Mouse (Mus musculus) right cerebral cortex, postnatal 25 days (tissue): Measurements from ENCODE around the gene E2f2.

ENCODE experiments used
- DNase-seq: peaks from one replicate; pipeline ENCODE4 v3.0.0; 2022

The E2f2 gene

DNA sequence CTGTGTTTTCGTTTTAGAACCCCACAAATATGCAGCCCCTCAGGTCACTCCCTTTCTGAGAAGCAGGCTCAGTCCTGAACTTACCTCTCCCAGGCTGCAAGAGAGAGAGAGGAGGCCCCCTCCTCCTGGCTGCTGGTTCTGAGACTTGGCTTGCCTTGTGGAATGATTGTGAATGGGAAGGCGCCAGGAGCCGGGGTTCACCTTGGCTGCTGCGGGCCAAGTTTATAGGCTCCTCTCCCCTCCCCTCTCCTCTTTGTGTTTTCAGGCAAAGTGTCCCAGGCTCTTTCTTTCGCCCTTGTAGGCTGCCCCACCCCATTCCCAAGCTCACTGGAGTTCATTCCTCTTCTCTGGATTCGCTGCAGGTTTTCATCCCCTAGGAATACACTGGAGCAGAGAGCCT is 34.7 kb downstream of the E2f2 start:
- no peak for DNase-seq

DNA sequence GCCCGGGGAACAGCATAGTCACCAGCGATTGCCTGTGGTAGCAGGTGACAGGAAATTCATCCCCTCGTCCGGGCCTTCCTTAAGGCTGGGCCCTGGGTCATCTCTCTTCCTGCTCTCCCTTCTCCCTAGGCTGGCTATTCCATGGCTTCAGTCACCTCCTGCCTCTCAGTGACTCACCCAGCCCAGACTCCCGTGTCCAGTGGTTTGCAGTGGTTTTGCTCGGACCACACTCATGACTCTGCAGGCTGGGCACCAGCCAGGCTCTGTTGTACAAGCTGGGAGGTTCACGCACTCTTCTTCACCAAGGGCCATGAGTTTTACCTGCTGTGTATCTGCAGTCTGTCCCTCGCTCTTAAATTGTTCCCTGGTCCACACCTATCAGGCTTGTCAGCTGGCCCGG is 38.7 kb downstream of the E2f2 start:
- DNase-seq: no peak

DNA sequence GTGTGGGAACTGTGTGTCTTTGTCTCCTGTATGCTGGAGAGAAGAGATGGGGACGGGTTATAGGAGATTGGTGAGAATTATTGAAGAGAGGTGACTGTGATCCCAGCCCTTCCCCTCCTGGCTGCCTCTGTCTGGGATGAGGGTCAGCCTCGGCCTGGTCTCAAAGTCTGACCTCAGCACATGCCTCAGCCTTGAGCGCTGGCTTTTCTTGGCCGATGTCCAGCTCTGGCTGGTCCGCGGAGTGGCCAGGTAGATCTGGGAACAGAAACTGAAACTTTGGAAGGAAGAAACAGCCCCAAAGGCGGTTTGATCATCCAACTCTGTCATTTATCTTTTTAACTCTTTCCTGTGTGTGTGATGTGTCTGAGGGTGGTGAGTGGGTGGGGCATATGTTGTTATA is 41.4 kb downstream of the E2f2 start:
- no peak for DNase-seq

DNA sequence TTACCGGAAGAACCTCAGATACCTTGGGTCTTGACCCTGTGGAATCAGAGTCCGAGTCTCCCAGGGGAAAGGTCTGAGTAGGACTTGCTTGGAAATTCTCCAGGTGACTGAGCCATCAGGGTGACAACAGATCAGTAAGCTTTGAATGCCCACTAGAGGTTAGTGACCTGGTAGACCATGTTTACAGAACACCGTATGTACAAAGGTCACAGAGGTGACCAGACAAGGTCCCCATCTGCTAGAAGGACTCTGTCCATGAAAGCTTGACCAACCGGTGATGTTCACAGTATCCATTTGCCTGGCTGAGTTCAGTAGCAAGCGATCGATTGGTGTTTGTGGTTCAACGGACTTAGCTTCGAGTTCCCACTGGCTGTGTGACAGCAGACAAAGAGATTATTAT is 42.6 kb downstream of the E2f2 start:
- DNase-seq: no peak

DNA sequence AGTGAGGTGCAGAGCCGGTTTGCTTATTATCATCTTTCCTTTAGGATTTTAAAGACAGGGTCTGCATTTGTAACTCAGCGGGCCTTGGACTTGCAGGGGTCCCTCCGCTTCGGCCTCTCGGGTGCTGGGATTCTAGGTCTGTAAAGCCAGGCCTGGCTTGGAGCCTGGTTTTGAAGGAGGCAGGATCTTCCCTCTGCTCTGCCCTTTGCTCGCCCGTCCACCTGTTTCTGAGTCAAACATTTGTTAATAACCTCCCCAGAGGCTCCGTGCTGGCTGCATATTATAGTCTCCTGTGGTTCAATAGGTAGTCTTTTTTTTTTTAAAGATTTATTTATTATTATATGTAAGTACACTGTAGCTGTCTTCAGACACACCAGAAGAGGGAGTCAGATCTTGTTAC is 43.4 kb downstream of the E2f2 start:
- DNase-seq: no peak

DNA sequence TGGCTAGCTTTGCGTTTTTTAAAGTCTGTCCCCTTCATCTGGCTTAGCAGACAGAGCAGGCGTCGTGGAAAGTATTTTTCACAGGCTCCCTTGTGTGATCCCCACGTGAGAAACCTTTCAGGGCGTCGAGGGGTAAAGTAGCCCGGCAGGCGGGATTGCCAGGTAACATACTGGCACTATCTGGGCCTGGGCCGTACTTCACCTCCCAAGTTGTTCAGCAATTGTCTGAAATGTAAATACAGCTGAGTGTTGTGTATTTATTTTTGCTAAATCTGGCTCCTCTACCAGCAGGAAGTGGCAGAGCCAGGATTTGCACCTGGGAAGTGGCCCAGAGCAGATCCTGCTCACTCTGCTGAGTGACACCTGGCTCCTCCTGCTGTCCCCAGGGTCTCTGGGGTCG is 44.9 kb downstream of the E2f2 start:
- DNase-seq: no peak

DNA sequence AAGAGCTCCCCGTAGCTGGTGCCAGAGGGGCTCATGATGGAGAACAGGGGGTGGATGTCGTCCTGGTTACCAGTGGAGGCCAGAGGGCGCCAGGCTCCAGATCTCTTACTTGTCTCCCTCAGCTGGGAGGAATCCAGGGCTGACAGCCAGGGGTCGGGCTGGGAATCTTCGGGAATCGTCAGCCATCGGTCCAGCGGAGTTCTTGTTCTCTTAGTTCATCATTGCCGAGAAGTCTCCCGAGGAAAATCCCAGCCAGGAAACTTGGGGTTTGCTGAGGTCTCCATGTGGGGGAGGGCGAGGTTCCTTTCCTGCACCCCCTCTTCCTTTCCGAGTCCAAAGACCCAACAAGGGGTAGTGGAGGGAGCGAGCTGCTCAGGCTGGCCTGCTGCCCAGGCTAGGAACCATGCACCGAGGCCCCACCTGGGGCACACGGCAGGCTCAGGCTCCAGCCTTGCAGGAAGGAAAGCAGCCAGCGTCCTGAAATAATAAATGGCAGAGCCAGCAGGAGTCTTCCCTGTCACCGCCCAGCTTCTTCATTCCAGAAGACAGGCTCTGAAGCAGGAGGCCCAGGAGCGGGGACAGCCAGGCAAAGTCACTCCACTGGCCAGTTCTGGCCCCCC is 46.5 kb downstream of the E2f2 start:
- DNase-seq: no peak

DNA sequence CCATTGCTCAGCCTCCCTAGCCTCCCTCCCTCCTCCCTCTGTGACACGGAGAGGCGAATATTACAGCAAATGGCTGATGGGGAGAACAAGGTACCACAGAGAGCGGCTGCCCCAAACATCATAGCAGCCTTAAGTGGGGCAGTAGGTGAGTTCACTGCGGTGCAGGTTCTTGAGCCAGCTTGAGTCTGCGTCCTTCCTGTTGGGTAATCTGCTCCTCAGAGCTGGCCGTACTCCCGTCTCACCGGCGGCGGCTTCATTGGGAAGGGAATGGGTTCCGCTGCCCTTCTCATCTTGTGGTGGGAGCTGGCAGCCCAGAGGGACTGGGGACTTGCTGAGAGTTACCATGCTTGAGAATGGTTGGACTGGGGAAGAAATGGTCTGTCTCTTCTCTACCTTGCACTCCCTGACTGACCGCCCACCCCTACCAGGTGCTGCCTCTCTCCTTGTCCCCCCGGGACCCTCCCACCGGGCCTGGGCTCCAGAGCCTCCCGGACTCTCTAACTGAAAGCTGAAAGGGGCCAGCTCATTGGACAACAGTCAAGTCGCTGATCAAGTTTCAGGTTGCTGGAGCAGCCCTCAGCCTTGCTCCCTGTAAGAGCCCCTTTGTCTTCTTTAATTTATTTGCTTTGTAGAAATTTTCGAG is 48.1 kb downstream of the E2f2 start:
- DNase-seq: no peak

DNA sequence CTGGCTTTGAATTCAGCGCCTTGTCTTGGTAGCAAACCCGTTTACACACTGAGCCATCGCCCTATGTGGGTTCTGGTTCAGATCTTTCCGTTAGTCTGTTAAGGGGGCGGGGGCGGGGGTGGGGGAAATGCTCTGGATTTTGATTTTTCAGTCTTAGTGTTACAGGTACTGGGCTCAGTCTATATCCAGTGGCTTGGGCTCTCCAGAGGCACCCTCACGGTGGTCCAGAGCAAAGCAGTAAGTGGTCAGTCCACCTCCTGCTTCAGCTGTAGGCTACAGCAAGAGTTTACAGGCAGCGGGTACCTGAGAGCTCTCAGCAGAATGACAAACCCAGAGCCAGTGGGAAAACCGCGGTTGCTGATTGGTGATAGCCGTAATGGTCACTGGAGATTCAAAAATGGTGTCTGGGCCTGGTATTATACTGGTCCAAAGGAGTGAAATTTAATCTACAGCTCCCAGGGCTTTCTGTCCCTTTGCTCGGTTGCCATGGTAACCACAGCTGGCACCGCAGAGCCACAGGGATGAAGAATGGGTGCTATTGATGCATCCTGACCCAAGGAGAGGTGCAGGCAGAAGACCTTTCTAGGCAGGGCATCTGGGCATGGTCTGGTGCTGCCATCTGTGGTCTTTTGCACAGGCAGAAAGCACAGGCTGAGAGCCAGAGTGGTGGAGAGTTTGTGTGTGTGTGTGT is 51.5 kb downstream of the E2f2 start:
- DNase-seq: no peak

DNA sequence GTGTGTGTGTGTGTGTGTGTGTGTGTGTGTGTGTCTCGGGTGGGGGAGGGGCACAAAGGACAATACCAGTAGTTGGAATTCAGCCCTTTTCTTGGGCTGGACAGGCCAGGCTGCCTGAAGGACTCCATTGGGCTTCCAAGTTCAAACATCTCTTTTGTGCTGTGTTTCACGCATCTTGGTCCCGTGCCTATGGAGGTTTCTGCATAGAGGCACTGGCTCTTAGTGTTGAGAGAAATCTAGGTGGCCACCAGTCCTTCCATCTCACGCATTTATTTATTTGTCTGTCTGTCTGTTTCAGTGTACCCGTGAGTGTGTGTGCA is 52.0 kb downstream of the E2f2 start:
- DNase-seq: no peak

DNA sequence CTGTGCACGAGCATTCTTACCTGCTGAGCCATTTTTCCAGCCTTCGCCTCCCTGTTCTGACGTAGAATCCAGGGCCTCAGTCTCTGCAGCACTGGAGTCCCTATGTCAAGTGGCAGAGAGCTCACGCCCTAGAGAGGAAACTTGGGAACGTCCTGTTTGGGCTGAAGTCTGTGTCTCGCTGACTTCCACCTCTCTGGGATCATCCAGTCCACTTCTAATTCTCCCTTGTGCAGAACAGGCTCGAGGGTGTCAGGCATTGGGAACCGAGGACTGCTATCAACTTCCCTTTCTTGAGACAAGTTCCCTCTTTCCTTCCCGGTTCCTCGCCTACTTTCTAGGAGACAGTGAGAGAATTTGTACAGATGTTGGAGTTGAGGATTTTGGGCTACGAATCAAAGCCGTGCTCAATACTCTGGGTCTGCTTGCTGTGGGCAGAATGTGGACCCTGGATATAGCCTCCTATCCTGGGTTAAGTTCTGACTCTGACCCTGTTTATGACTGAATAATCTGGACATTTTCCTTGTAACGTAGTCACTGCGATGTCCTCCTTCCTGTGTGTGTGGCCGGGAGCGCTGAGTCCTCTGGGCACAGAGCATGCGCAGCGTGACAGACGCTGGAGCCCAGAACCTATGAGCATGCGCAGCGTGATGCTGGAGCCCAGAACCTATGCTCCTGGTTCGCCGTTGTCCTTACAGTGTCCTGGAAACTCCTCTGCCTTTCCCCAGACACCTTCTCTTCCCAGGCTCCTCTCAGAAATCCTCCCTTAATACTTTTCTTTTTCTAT is 52.7 kb downstream of the E2f2 start:
- DNase-seq: no peak

DNA sequence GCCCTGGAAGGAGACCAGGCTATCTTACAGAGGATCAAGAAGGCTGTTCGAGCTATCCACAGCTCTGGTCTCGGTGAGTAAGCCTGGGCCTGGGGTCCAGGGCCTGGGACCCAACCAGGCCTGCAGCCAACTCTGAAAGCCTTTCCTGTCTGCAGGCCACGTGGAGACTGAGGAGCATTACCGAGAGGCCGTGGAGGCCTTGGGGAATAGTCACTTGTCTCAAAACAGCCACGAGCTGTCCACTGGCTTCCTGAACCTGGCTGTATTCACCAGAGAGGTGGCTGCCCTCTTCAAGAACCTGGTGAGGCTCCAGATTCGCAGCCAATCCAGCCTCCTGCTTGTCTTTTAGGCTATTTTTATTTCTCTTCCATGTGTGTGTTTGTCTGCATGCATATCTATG is 55.2 kb downstream of the E2f2 start:
- no peak for DNase-seq

DNA sequence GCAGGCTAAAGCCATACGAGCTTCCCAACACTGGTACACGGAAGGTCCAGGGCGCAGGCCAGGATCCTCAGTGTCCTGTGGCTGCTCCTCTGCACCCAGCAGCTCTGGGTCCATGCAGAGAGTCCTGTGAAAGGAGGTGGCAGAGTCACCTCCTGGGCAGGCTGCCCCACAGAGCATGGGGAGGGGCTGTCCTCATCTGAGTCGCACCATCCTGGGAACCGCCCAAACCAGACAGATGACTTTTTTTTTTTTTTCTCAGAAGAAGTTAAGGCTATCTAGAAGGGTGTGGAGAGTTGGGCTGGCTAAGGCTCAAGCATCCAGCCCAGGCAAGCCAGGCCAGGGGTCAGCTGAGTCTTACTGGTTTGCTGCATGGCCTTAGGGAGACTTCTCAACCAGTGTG is 56.4 kb downstream of the E2f2 start:
- DNase-seq: no peak

DNA sequence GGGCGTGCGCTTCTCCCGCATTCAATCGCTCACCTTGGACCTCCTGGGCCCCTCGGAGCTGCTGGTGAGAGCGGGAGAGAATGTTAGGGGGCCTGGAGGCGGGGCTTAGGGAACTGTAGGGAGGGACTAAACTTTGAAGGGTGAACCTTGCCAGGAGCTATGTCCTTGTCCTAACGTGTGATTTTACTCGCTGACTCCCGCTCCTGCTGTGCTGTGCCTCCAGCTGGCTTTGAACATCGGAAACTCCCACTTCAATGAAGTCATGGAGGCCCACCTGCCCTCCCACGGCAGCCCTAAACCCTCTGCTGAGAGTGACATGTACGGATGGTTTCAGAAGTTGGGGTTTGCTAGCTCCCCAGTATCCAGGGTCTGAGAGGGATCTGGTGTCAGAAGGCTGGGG is 66.5 kb downstream of the E2f2 start:
- no peak for DNase-seq

DNA sequence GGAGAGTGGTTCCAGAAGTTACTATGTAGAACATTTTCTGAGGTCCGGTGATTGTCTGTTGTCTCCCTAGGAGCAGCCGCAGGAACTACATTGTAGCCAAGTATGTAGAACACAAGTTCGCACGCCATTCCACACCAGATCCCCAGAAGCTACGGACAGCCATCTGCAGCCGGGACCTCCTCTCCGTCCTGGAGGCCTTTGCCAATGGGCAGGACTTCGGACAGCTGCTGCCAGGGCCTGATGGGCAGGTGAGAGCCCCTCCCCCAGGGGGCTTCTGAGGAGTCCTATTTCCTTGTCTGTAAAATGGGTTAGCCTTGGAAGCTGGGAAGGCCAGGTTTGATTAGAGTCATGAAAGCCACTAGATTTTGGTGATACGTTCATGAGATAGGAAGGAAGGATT is 66.9 kb downstream of the E2f2 start:
- no peak for DNase-seq

DNA sequence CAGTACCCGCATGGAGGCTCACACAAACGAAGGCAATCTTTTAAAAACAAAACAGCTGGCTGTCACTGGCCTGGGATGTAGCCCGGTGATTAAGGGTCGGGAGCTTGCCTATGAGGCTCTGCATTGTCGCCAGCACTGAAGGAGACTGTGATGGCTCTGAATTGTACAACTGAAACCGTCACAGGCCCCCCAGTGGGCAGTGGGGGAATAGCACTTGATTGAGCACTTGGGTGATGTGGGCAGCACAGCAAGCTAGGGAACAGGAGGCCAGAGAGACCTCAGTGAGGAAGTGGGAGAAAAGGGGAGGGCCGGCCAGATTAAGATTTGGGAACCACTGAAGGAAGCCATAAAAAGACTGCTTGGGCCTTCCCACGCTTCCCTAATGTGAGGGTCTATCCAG is 67.4 kb downstream of the E2f2 start:
- peak; percentile 73 for DNase-seq

DNA sequence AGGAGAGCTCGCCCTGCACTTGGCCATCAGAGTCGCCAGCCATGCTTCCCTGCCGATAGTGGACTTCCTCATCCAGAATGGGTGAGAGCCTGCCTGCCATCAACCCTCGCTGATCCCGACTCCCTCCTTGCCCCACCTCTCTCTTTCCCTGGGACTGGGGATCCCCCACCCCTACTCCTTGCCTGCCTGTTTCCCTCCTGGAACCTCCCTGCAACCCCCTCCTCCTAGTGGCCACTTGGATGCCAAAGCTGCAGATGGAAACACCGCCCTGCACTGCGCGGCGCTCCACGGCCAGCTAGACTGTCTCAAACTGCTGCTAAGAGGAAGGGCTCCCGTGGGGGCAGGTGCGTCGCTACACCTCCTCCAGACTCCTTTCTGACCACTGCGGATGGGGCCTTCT is 67.9 kb downstream of the E2f2 start:
- DNase-seq: no peak

DNA sequence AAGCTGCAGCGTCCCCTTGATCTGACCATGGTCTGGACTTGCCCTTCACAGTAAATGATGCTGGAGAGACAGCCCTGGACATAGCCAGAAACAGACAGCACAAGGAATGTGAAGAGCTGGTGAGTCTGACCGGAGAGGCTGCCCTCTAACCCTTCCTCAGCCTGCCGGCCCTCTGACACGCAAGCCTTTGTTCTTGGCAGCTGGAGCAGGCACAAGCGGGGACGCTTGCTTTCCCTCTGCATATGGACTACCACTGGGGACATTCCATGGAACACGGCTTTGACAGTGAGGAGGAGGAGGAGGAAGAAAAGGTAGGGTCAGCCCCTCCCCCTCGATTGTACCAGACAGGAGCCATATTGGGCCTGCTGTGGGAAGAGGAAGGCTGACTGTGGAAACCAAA is 68.8 kb downstream of the E2f2 start:
- no peak for DNase-seq

DNA sequence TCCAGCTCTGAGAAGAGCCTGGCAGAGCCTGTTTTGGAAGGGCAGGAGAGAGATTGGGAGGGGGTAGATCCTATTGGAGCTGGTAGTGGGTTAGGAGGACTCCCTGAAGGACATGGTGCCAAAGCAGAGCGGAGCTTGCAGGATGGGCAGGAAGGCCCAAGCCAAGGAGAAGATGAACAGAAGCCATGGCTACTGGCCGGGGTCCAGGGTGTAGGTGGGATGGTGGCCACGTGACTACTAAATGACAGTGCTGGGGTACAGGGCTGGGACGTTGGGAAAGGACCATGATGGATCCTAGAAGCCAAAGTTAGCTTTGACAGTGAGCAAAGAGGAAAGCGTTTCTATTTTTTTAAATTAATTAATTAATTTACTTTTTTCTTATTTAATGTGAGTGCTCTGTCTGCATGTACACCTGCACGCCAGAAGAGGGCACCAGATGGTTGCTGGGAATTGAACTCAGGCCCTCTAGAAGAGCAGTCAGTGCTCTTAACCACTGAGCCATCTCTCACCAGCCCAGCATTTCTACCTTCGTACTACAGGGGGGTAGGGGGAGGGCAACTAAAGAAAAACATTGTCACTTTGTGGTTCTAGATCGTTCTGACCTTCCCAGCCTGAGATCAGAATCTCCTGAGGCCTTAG is 70.0 kb downstream of the E2f2 start:
- no peak for DNase-seq

DNA sequence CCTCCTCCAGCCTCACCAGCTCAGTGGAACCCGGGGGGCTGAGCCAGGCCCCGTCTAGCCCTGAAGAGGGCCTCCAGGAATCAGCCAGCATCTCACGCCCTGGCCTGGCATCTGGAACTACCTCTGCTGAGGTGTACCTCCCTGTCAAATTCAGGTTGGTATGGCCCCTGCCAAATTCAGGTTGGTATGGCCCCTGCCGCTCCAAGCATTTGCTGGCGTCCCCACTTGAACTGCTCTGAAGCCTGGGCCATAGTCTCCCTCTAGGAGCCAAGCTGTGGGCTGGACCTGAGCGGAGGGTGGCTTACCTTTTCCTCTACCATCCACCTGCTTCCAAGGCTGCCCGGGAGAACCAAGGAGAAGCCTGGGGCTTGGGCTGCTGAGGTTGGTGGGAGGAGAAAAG is 70.5 kb downstream of the E2f2 start:
- DNase-seq: no peak

DNA sequence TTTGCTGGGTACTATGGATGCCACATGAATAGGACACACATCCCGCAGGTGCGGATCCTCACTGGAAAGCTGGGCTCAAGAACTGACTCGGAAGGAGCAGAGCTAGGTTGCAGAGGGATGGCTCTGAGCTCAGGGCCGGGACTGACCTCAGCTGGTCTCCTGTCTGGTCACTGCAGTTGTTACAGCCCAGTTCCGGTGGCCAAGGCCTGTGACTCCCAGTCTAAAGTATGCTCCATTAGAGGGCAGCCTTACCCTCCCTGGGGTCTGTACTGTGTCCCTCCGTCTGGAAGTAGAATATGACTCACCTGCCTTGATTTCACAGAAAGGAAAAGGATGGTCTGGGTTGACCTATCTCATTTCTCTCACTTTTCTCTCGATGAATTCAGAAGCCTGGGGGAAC is 72.0 kb downstream of the E2f2 start:
- no peak for DNase-seq
